Mouse (Mus musculus) limb, embryonic 12.5 days (tissue): ENCODE data around the gene Hook2. TPM values are rescaled to one million over a fixed set of nuclear protein-coding genes. Genes with fewer than 3 reads are reported as not detected.

Source experiments
- ATAC-seq: fragments of 200-750 bp; cut with Nextera tagmentation; 2 replicates; pipeline ENCODE4 v1.8.0; 2017; ENCODE audit warnings: low read depth, moderate TSS enrichment; ENCODE audit not compliant: insufficient number of reproducible peaks, insufficient read depth, low FRiP score, low TSS enrichment
- H3K27ac ChIP-seq: fragments of 300-500 bp; sonication (generic); 2 replicates; pipeline ENCODE4 v1.5.1; 2016; ENCODE audit warnings: mild to moderate bottlenecking, moderate library complexity
- H3K27me3 ChIP-seq: fragments of 300-500 bp; sonication (generic); 2 replicates; pipeline ENCODE4 v1.6.1; 2016; ENCODE audit warnings: mild to moderate bottlenecking, moderate library complexity
- H3K36me3 ChIP-seq: fragments of 300-500 bp; sonication (generic); 2 replicates; pipeline ENCODE4 v1.6.1; 2016; ENCODE audit warnings: mild to moderate bottlenecking, moderate library complexity
- H3K4me1 ChIP-seq: fragments of 300-500 bp; sonication (generic); replicated peaks from 2 replicates; pipeline ENCODE4 v1.6.1; 2016
- H3K4me2 ChIP-seq: fragments of 300-500 bp; sonication (generic); 2 replicates; pipeline ENCODE4 v1.6.1; 2016; ENCODE audit warnings: mild to moderate bottlenecking, moderate library complexity
- H3K4me3 ChIP-seq: fragments of 300-500 bp; sonication (generic); replicated peaks from 2 replicates; pipeline ENCODE4 v1.5.1; 2016; ENCODE audit warnings: mild to moderate bottlenecking
- H3K9ac ChIP-seq: fragments of 300-500 bp; sonication (generic); replicated peaks from 2 replicates; pipeline ENCODE4 v1.6.1; 2016; ENCODE audit warnings: mild to moderate bottlenecking, moderate library complexity
- H3K9me3 ChIP-seq: fragments of 300-500 bp; sonication (generic); 2 replicates; pipeline ENCODE4 v1.6.1; 2016; ENCODE audit warnings: mild to moderate bottlenecking, moderate library complexity
- WGBS: fragments of 180-500 bp; shearing (Covaris S2); methylation state at CpG from one replicate; pipeline ENCODE4 v1.1.7; 2016; 5-methylcytosine and 5-hydroxymethylcytosine counted together
- polyA plus RNA-seq: library from polyadenylated mRNA; unstranded; fragments of >200 nt; fragmentation: Nextera tagmentation; extraction: Ambion mirVana; gene quantifications from 2 replicates; pipeline ENCODE4 v1.2.1, GENCODE M21; 2016

Gene Hook2
- polyA plus RNA-seq, 1 experiment from 2014 or later, result 19.7 TPM

DNA sequence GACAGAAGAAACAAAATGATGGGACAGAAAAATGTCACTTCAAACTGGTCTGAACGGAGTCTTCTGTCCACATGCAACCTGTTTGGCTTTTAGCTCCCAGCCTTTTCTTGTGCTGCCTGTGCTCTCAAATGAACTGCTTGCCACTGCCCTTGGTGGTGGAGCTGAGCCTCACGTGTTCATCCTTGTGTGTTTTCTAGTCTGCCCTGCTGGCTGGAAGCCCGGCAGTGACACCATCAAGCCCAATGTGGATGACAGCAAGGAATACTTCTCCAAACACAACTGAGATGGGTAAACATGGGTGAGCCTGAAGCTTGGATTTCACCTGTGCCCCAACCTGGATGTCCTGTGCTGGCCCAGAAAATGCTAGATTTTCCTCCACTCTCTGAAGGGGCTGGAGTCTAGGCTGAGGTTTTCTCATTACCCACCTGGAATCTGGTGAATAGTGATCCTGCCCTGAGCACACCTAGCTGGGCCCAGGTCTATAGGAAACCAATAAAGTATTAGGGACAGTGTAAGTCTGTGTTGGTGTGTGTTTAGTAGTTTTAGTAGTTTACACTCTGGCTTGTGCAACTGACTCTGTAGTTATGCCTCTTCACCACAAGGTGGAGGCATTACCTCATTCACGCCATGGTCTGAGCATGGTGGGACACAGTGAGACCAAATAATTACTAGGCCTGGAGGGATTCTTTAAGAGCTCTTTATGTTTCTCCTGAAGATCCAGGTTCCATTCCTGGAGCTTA, 16.4 kb upstream of the Hook2 start:
- no peak for ATAC-seq
- no peak overlapping the region for H3K4me3 ChIP-seq
- H3K36me3 ChIP-seq, result peaks cover 46% of the 10 kb centered on the region
- H3K9ac ChIP-seq, result no peak overlapping the region
- H3K27ac ChIP-seq, result 0 out of 2 replicates have a peak overlapping the region, but pooled peaks have one; percentile 23
- H3K4me2 ChIP-seq, result no peak overlapping the region
- 65% methylated on average over 4 of the region's 4 CpGs for WGBS
- H3K27me3 ChIP-seq, result peaks cover 23% of the 10 kb centered on the region
- H3K9me3 ChIP-seq, result no peaks in the 10 kb centered on the region
- peaks cover 46% of the 10 kb centered on the region for H3K4me1 ChIP-seq

GRCm38 (mm10) chr8:84974543-84975142, 15.8 kb upstream of the Hook2 start:
- 80% methylated on average over 8 of the region's 8 CpGs for WGBS
- Histone ChIP-seq H3K4me3 (no peak overlapping the region), H3K9me3 (no peaks in the 10 kb centered on the region), H3K27me3 (peaks cover 30% of the 10 kb centered on the region), H3K27ac (no peak overlapping the region), H3K4me1 (peaks cover 53% of the 10 kb centered on the region), H3K36me3 (peaks cover 46% of the 10 kb centered on the region), H3K9ac (no peak overlapping the region), H3K4me2 (no peak overlapping the region)
- no peak for ATAC-seq

DNA sequence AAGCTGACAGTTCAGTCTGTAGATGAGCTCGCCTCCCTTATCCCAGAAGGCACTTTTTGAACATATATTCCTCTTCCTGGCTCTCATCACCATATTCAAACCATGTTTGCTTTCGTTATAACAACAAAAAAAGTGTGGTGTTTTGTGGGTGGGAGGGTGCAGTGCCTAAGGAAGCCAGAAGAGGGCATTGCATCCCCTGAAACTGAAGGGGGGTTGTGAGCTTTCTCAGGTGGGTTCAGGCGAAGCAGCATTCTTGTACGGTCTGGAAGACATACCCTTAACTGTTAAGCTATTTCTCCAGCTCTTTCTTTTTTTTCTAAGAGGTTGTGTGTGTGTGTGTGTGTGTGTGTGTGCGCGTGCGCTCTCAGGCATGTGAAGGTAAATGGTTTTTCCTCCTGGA, 15.0 kb upstream of the Hook2 start:
- peaks cover 30% of the 10 kb centered on the region for H3K27me3 ChIP-seq

DNA sequence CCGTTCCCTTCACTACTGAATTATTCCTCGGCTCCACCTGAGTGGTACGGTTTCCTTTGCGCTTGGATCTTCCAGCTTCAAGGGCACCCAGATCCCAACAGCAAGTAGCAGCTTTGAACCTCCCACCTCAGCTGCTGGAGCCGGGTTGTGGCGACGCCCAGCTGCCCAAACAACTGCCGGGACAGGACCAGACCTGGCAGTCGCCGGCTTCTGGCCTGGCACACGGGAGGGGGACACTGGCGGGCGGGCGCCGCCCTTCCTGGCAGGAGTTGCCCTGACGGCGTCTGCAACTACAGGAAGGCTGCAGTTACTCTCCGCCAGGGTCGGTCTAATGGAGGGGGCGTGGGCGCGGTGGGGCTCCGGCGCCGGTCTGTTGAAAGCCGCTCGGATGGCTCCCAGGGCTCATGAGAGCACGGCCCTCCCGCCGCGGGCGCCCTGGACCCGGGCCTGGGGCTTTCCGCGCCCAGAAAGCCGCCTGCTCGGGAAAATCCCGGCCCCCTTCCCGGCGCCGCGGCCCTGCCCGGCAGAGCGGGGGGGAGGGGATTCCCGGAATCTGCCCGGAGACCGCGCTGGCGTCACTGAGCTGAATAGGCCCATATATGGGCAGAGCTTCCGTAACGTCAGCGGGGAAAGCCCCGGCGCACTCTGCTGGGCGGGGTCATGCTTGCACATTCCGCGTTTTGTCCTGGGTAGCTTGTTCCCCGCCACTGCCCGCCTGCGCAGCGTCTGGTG, 14.2 kb upstream of the Hook2 start:
- WGBS, result under 1% methylated on average over 61 of the region's 61 CpGs

More for the DNA sequence above, 15.0 kb upstream of the Hook2 start:
- H3K27ac ChIP-seq, result no peak overlapping the region
- WGBS, result 31% methylated on average over 7 of the region's 7 CpGs
- H3K4me2 ChIP-seq, result peak overlapping the region; percentile 99
- H3K9me3 ChIP-seq, result no peaks in the 10 kb centered on the region
- no peak for ATAC-seq
- H3K36me3 ChIP-seq, result peaks cover 46% of the 10 kb centered on the region
- H3K9ac ChIP-seq, result no peak overlapping the region
- H3K4me3 ChIP-seq, result peak overlapping the region; percentile 56
- H3K4me1 ChIP-seq, result peaks cover 59% of the 10 kb centered on the region

GRCm38 (mm10) chr8:84976763-84977434, 13.5 kb upstream of the Hook2 start:
- peak overlapping the region; percentile 99 for H3K4me2 ChIP-seq
- no peak for ATAC-seq
- H3K9me3 ChIP-seq, result no peaks in the 10 kb centered on the region
- 2% methylated on average over 25 of the region's 25 CpGs for WGBS
- H3K36me3 ChIP-seq, result peaks cover 33% of the 10 kb centered on the region
- peak overlapping the region; percentile 65 for H3K9ac ChIP-seq
- H3K27ac ChIP-seq, result no peak overlapping the region
- peak overlapping the region; percentile 56 for H3K4me3 ChIP-seq
- H3K27me3 ChIP-seq, result peaks cover 30% of the 10 kb centered on the region
- H3K4me1 ChIP-seq, result peaks cover 64% of the 10 kb centered on the region

More for the DNA sequence above, 14.2 kb upstream of the Hook2 start:
- peak overlapping the region; percentile 77 for H3K27ac ChIP-seq
- H3K4me2 ChIP-seq, result peak overlapping the region; percentile 99
- H3K9ac ChIP-seq, result peak overlapping the region; percentile 62
- peaks cover 59% of the 10 kb centered on the region for H3K4me1 ChIP-seq
- ATAC-seq, result peak; percentile 73
- H3K27me3 ChIP-seq, result peaks cover 30% of the 10 kb centered on the region
- peaks cover 40% of the 10 kb centered on the region for H3K36me3 ChIP-seq
- no peaks in the 10 kb centered on the region for H3K9me3 ChIP-seq
- peak overlapping the region; percentile 56 for H3K4me3 ChIP-seq

DNA sequence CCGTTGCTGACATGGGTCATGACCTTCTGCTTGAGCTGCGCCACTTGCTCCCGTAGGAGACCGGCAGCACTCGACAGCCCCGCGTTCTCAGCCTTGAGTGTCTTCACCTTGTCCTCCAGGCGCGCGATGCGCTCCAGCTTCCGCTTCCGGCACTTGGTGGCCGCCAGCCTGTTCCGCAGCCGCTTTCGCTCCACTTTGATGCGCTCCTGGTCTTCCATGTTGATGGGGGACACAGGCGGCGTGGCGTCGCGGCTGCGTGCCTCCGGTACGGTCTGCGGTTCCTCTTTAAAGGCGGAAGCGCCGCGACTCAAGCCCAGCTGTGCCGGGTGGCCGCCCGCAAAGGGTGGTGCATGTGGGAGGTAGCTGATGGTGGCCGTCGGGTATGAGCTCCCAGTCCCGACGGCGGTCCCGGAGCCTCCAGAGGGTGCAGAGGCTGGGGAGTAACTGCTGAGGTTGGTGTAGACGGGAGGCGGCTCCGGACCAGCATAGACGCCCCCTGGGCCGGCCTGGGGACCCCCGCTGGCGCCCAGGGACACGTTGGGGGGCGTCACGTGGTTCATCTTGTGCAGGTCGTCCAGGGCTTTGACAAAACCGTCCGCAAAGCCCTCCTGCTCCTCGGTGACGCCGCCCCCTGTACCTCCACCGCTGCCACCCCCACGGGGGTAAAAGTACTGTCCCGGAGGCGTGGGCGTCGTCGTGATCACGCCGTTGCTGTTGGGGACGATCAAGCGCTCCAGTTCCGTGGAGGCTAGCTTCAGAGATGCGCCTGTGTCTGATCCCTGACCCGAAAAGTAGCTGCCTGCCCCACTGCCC, 12.8 kb upstream of the Hook2 start:
- no peak for ATAC-seq
- Histone ChIP-seq H3K36me3 (peaks cover 25% of the 10 kb centered on the region), H3K9ac (peak overlapping the region; percentile 65), H3K4me3 (peak overlapping the region; percentile 56), H3K4me1 (peaks cover 66% of the 10 kb centered on the region), H3K27me3 (peaks cover 30% of the 10 kb centered on the region), H3K9me3 (no peaks in the 10 kb centered on the region), H3K4me2 (peak overlapping the region; percentile 99), H3K27ac (peak overlapping the region; percentile 67; the same call in 1 of the 2 replicates)
- 1% methylated on average over 70 of the region's 70 CpGs for WGBS

GRCm38 (mm10) chr8:84978248-84978940, 12.0 kb upstream of the Hook2 start, which contains the start of gene Junb:
Gene Junb (minus strand): TSS chr8:84978718.
- under 1% methylated on average over 63 of the region's 63 CpGs for WGBS
- Histone ChIP-seq H3K27ac (peak within 1 kb of the TSS; percentile 67; the same call in 1 of the 2 replicates), H3K9ac (peak within 1 kb of the TSS; percentile 65), H3K27me3 (peaks cover 30% of the 10 kb centered on the region), H3K4me1 (peaks cover 66% of the 10 kb centered on the region), H3K4me3 (peak within 1 kb of the TSS; percentile 56), H3K9me3 (no peaks in the 10 kb centered on the region), H3K4me2 (peak within 1 kb of the TSS; percentile 99), H3K36me3 (peaks cover 18% of the 10 kb centered on the region)
- 0 out of 2 replicates have a peak, but pooled peaks have one; percentile 32 for ATAC-seq

DNA sequence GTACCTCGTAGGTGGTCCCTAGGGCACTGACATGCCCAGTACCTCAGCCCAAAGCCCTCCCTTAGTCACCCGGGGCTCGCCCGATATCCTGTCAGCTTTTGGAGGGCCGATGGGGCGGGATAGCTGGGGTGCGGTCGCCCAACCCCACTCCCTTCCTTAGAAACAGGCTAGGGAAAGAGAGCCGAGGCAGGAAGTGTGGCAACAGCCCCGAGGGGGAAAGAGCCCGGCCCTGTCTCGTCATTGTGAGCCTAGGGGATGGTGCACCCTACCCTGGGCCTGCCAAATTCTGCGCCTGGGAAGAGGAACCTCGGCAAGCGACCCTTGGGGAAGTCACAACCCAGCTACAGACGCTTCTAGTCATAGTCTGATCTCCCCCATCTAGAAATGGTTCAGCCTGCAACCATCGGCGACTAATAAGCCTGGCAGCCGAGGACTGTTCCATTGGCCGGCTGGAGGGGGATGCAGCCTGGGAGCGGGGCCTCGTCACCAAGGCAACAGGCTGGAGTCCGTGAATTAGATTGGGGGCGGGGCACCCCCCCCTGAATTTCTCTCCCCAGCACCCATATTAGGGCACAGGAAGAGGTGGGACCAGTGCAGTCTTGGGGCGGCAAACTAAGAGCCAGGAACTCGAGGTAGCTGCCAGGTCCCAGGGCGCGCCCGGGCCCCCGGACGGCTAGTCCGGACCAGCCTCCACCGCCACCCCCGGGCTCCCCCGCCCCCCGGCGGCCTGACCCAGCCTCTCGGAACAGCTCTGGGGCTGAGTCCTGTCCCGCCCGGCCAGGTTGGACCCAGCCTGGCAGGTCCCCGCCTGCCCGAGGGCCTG, 10.6 kb upstream of the Hook2 start:
- Histone ChIP-seq H3K27ac (peak overlapping the region; percentile 73), H3K9me3 (no peaks in the 10 kb centered on the region), H3K4me3 (peak overlapping the region; percentile 38), H3K27me3 (peaks cover 30% of the 10 kb centered on the region), H3K4me2 (peak overlapping the region; percentile 99), H3K36me3 (peaks cover 7% of the 10 kb centered on the region; the same call in 1 of the 2 replicates), H3K4me1 (peaks cover 74% of the 10 kb centered on the region), H3K9ac (peak overlapping the region; percentile 57)
- 2% methylated on average over 42 of the region's 42 CpGs for WGBS
- peak; percentile 11 for ATAC-seq

- WGBS, result 35% methylated on average over 11 of the region's 11 CpGs
- Histone ChIP-seq H3K4me2 (peak overlapping the region; percentile 99), H3K9me3 (no peaks in the 10 kb centered on the region)
Measured at GRCm38 (mm10) chr8:84980622-84981358, 9.6 kb upstream of the Hook2 start.

More at GRCm38 (mm10) chr8:84980622-84981358, 9.6 kb upstream of the Hook2 start:
- ATAC-seq, result no peak
- Histone ChIP-seq H3K36me3 (no peaks in the 10 kb centered on the region), H3K4me1 (peaks cover 77% of the 10 kb centered on the region), H3K27me3 (peaks cover 37% of the 10 kb centered on the region), H3K27ac (peak overlapping the region; percentile 73), H3K4me3 (no peak overlapping the region; the same call in 1 of the 2 replicates), H3K9ac (peak overlapping the region; percentile 57; the same call in 1 of the 2 replicates)
